Mouse (Mus musculus): ENCODE measurements at regions not wholly inside any gene's neighbourhood (a gene's known extent, or its start where the extent isn't known, plus 50 kb on each side); places are given as distances from the start of the nearest gene placed in this dataset.

GRCm38 (mm10) chr11:105538421-105539210, 51.2 kb upstream of the Tanc2 start:
- TF ChIP-seq CTCF (IDR thresholded peaks at IDR 0.05; ENCODE audit: low read depth) = no peak
- Histone ChIP-seq H3K27me3 (ENCODE audit: insufficient read depth, low read length) (no peaks in the 10 kb centered on the region), H3K4me1 (ENCODE audit: insufficient read depth) (0 out of 2 replicates have a peak, but pooled peaks cover 5% of the 10 kb centered on the region), H3K9ac (no peak overlapping the region), H3K27ac (ENCODE audit: low read depth) (no peak overlapping the region), H3K4me2 (no peak overlapping the region), H3K36me3 (ENCODE audit: insufficient read depth) (no peaks in the 10 kb centered on the region), H3K9me3 (ENCODE audit: low read depth, low read length) (no peaks in the 10 kb centered on the region), H3K4me3 (ENCODE audit: low read depth, low read length) (no peak overlapping the region)
- WGBS = 80% methylated on average over 7 of the region's 7 CpGs
- ATAC-seq (ENCODE audit: insufficient read depth) (no peak), DNase-seq (no peak)

- Histone ChIP-seq H3K36me3 (ENCODE audit: insufficient read depth) (no peaks in the 10 kb centered on the region), H3K4me3 (ENCODE audit: low read depth, low read length) (no peak overlapping the region), H3K4me1 (ENCODE audit: insufficient read depth) (no peaks in the 10 kb centered on the region), H3K27me3 (ENCODE audit: insufficient read depth, low read length) (no peaks in the 10 kb centered on the region), H3K9me3 (ENCODE audit: low read depth, low read length) (no peaks in the 10 kb centered on the region), H3K9ac (no peak overlapping the region), H3K27ac (ENCODE audit: low read depth) (no peak overlapping the region), H3K4me2 (no peak overlapping the region)
- WGBS = 71% methylated on average over 5 of the region's 5 CpGs
- no peak for TF ChIP-seq CTCF (IDR thresholded peaks at IDR 0.05; ENCODE audit: low read depth)
- DNase-seq (no peak), ATAC-seq (ENCODE audit: insufficient read depth) (no peak)
These were observed 57.2 kb upstream of the Tanc2 start for GRCm38 (mm10) chr11:105532616-105533015.

DNA sequence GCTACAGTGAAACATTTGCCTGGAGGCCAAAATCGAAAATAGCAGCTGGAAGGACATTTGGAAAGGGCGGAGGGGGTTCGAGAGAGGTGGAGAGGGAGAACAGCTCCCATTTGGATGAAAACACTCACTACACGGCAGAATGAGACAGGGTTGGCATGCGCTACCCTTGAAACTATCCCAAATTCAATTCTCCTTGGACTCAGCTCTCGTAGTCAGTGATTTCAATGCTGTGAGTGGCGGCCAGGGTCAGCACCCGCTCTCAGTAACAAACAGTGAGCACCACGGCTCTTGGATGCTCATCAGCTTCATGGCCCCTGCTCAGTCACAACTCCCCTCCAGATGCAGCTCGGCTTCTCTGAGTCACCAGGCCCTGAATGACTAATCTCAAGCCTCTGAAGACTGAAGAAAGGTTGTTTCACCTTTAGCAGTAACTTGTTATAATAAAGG, 59.1 kb upstream of the Tanc2 start:
- no peak overlapping the region for H3K4me3 ChIP-seq (ENCODE audit: low read depth, low read length)
- WGBS = 69% methylated on average over 10 of the region's 10 CpGs
- no peak overlapping the region for H3K27ac ChIP-seq (ENCODE audit: low read depth)
- TF ChIP-seq CTCF (IDR thresholded peaks at IDR 0.05; ENCODE audit: low read depth) = no peak
- H3K4me1 ChIP-seq (ENCODE audit: insufficient read depth) = peaks cover 9% of the 10 kb centered on the region
- no peak overlapping the region for H3K9ac ChIP-seq
- H3K4me2 ChIP-seq = no peak overlapping the region
- no peaks in the 10 kb centered on the region for H3K9me3 ChIP-seq (ENCODE audit: low read depth, low read length)
- H3K27me3 ChIP-seq (ENCODE audit: insufficient read depth, low read length) = no peaks in the 10 kb centered on the region
- no peaks in the 10 kb centered on the region for H3K36me3 ChIP-seq (ENCODE audit: insufficient read depth)
- ATAC-seq (ENCODE audit: insufficient read depth) (no peak), DNase-seq (no peak)

GRCm38 (mm10) chr11:105526066-105526465, 63.7 kb upstream of the Tanc2 start:
- Histone ChIP-seq H3K36me3 (ENCODE audit: insufficient read depth) (no peaks in the 10 kb centered on the region), H3K4me1 (ENCODE audit: insufficient read depth) (peaks cover 17% of the 10 kb centered on the region), H3K4me3 (ENCODE audit: low read depth, low read length) (no peak overlapping the region), H3K9ac (no peak overlapping the region), H3K27ac (ENCODE audit: low read depth) (peak overlapping the region; percentile 48), H3K4me2 (no peak overlapping the region), H3K27me3 (ENCODE audit: insufficient read depth, low read length) (no peaks in the 10 kb centered on the region), H3K9me3 (ENCODE audit: low read depth, low read length) (no peaks in the 10 kb centered on the region)
- WGBS = 83% methylated on average over 4 of the region's 4 CpGs
- DNase-seq (no peak), ATAC-seq (ENCODE audit: insufficient read depth) (peak; percentile 54; the same call in 1 of the 2 replicates)
- TF ChIP-seq CTCF (IDR thresholded peaks at IDR 0.05; ENCODE audit: low read depth) = no peak

- Histone ChIP-seq H3K4me3 (ENCODE audit: low read depth, low read length) (no peak overlapping the region), H3K4me1 (ENCODE audit: insufficient read depth) (peaks cover 17% of the 10 kb centered on the region), H3K9ac (no peak overlapping the region), H3K27ac (ENCODE audit: low read depth) (peak overlapping the region; percentile 48), H3K9me3 (ENCODE audit: low read depth, low read length) (no peaks in the 10 kb centered on the region), H3K27me3 (ENCODE audit: insufficient read depth, low read length) (no peaks in the 10 kb centered on the region), H3K4me2 (no peak overlapping the region), H3K36me3 (ENCODE audit: insufficient read depth) (no peaks in the 10 kb centered on the region)
- DNase-seq (peak; percentile 88), ATAC-seq (ENCODE audit: insufficient read depth) (peak; percentile 90)
- TF ChIP-seq CTCF (IDR thresholded peaks at IDR 0.05; ENCODE audit: low read depth) = no peak
- WGBS = 6% methylated on average over 5 of the region's 5 CpGs
These were observed 64.2 kb upstream of the Tanc2 start for GRCm38 (mm10) chr11:105525608-105526007.

- no peak overlapping the region for H3K4me2 ChIP-seq
- ATAC-seq (ENCODE audit: insufficient read depth) (no peak), DNase-seq (no peak)
- no peak overlapping the region for H3K9ac ChIP-seq
- H3K4me1 ChIP-seq (ENCODE audit: insufficient read depth) = peaks cover 17% of the 10 kb centered on the region
- H3K4me3 ChIP-seq (ENCODE audit: low read depth, low read length) = no peak overlapping the region
- 33% methylated on average over 8 of the region's 8 CpGs for WGBS
- no peaks in the 10 kb centered on the region for H3K27me3 ChIP-seq (ENCODE audit: insufficient read depth, low read length)
- no peaks in the 10 kb centered on the region for H3K9me3 ChIP-seq (ENCODE audit: low read depth, low read length)
- no peak for TF ChIP-seq CTCF (IDR thresholded peaks at IDR 0.05; ENCODE audit: low read depth)
- H3K36me3 ChIP-seq (ENCODE audit: insufficient read depth) = no peaks in the 10 kb centered on the region
- H3K27ac ChIP-seq (ENCODE audit: low read depth) = no peak overlapping the region
These were observed 65.4 kb upstream of the Tanc2 start for GRCm38 (mm10) chr11:105524400-105524799.

DNA sequence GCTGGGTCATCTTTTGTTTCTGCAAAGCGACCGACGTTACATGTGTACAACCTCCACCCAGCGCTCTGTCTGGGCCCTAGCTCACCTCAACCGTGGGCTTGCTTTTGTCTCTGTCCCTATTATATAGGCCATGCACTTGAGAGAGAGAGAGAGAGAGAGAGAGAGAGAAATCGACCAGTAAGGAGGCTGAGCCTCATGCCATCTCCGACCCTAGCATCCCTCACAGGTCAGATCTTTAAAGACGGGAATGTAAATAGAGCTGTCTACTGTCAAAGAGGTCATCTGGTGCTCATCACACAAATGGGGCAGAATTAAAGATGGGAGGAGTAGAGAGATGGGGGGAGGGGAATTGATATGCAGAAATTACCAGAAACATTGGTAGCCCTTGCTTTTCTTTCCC, 66.0 kb upstream of the Tanc2 start:
- H3K4me3 ChIP-seq (ENCODE audit: low read depth, low read length) = no peak overlapping the region
- H3K27ac ChIP-seq (ENCODE audit: low read depth) = no peak overlapping the region
- ATAC-seq (ENCODE audit: insufficient read depth) = no peak
- H3K4me2 ChIP-seq = no peak overlapping the region
- DNase-seq = no peak
- no peaks in the 10 kb centered on the region for H3K27me3 ChIP-seq (ENCODE audit: insufficient read depth, low read length)
- WGBS = 37% methylated on average over 8 of the region's 8 CpGs
- H3K9ac ChIP-seq = no peak overlapping the region
- peaks cover 17% of the 10 kb centered on the region for H3K4me1 ChIP-seq (ENCODE audit: insufficient read depth)
- TF ChIP-seq CTCF (IDR thresholded peaks at IDR 0.05; ENCODE audit: low read depth) = no peak
- H3K36me3 ChIP-seq (ENCODE audit: insufficient read depth) = no peaks in the 10 kb centered on the region
- no peaks in the 10 kb centered on the region for H3K9me3 ChIP-seq (ENCODE audit: low read depth, low read length)
